Mouse (Mus musculus) CD8-positive naive resting alpha-beta T cell, adult 2 months (primary cell): ENCODE measurements around the gene Nipsnap2.
"Not testable (repeated sequence)": the region's sequence is repeated elsewhere in the genome, so short reads cannot be mapped to it uniquely, and the experiment has no call there.

Source experiments
- DNase-seq, 2 experiments: peaks; one replicate each; pipeline ENCODE4 v3.0.0; 2022; ENCODE audit warnings: low read depth in 2 of 2, low spot score in 2 of 2

Nipsnap2 gene

GRCm38 (mm10) chr5:129724834-129725773 is at the start of gene Nipsnap2:
Gene Nipsnap2 (plus strand): TSS chr5:129725063.
- peak; percentile 93 to 95 for DNase-seq

GRCm38 (mm10) chr5:129685141-129685540 is 39.7 kb upstream of the Nipsnap2 start:
- DNase-seq, result not testable (repeated sequence)

GRCm38 (mm10) chr5:129687621-129688020 is 37.2 kb upstream of the Nipsnap2 start:
- DNase-seq, result no peak

- no peak for DNase-seq
Observed at GRCm38 (mm10) chr5:129690528-129690927, 34.3 kb upstream of the Nipsnap2 start.

GRCm38 (mm10) chr5:129700506-129700905 is 24.4 kb upstream of the Nipsnap2 start:
- DNase-seq, result no peak

GRCm38 (mm10) chr5:129701706-129702105 is 23.2 kb upstream of the Nipsnap2 start:
- no peak for DNase-seq

GRCm38 (mm10) chr5:129703368-129703767 is 21.5 kb upstream of the Nipsnap2 start:
- DNase-seq, result no peak

GRCm38 (mm10) chr5:129708412-129708811 is 16.5 kb upstream of the Nipsnap2 start, which contains the start of gene Sept14:
Gene Sept14 (minus strand): TSS chr5:129708512.
- DNase-seq, result no peak

GRCm38 (mm10) chr5:129715326-129715861 is 9.5 kb upstream of the Nipsnap2 start, which contains the start of gene Mrps17:
Gene Mrps17 (plus strand): TSS chr5:129715497.
- peak; percentile 72 to 83 for DNase-seq

- no peak for DNase-seq
Observed at GRCm38 (mm10) chr5:129717016-129717415, 7.8 kb upstream of the Nipsnap2 start.

GRCm38 (mm10) chr5:129720176-129720575 is 4.7 kb upstream of the Nipsnap2 start:
- no peak for DNase-seq

- DNase-seq, result peak in 1 of 2 experiments; percentile 7
Observed at GRCm38 (mm10) chr5:129724268-129724667, 595 bp upstream of the Nipsnap2 start.

- peak in 1 of 2 experiments; percentile 14 for DNase-seq
Observed at GRCm38 (mm10) chr5:129725774-129726392, 1.0 kb downstream of the Nipsnap2 start.

GRCm38 (mm10) chr5:129726784-129727183 is 1.9 kb downstream of the Nipsnap2 start:
- no peak for DNase-seq

GRCm38 (mm10) chr5:129729286-129729685 is 4.4 kb downstream of the Nipsnap2 start:
- no peak for DNase-seq

- DNase-seq, result no peak
Observed at GRCm38 (mm10) chr5:129730344-129730743, 5.5 kb downstream of the Nipsnap2 start.

- DNase-seq, result no peak
Observed at GRCm38 (mm10) chr5:129731021-129731420, 6.2 kb downstream of the Nipsnap2 start.

GRCm38 (mm10) chr5:129740976-129741375 is 16.1 kb downstream of the Nipsnap2 start:
- peak in 1 of 2 experiments; percentile 40 for DNase-seq

- DNase-seq, result no peak
Observed at GRCm38 (mm10) chr5:129742903-129743488, 18.1 kb downstream of the Nipsnap2 start.

- no peak for DNase-seq
Observed at GRCm38 (mm10) chr5:129744050-129744449, 19.2 kb downstream of the Nipsnap2 start.

- no peak for DNase-seq
Observed at GRCm38 (mm10) chr5:129756886-129757285, 32.0 kb downstream of the Nipsnap2 start.
